Mouse (Mus musculus) cerebellum, adult 11-12 months (tissue): ENCODE measurements around the gene Spg7.
"Not testable (repeated sequence)": the region's sequence is repeated elsewhere in the genome, so short reads cannot be mapped to it uniquely, and the experiment has no call there.

Source experiments
- DNase-seq: peaks from one replicate; pipeline ENCODE4 v3.0.0; 2022

Gene Spg7

DNA sequence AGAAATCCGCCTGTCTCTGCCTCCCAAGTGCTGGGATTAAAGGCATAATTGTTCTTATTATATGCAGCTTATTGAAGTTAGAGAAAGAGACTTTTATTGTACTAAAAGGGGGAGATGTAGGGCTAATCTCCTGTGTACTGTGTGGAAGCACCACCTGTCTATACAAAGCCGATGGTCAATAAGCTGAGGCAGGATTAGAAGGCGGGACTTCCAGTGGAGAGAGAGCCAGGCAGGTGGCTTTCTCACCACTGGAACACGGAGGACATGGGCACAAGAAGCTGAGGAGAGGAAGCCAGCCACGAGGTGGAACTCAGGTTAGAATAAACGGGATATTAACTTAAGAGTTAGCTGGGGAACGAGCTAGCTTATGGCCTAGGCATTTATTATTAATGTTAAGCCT, at the start of gene Spg7:
TSS of gene Spg7 (plus strand) at position 222 of the 400 bp plus-strand sequence.
- no peak for DNase-seq

- DNase-seq, result peak; percentile 28
Measured at GRCm38 (mm10) chr8:123014429-123014828, 48.3 kb upstream of the Spg7 start.

DNA sequence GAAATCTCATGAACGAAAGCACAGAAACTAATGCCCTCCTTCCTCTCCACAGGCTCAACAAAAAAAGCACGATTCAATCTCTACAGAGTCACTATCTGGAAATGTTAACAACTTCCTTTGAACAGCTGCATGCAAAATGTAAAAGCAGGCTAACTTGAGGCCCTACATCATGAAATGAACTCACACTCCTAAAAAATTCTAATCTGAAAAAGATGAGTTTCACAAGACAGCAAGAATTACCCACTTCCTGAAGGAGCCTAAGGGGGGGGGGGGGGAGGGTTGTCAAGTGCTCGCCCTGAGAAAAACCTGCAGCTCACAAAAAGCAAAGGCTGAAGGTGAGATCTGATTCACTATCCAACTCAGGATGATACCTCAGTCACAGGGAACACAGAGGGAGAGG, 47.7 kb upstream of the Spg7 start:
- DNase-seq, result no peak

DNA sequence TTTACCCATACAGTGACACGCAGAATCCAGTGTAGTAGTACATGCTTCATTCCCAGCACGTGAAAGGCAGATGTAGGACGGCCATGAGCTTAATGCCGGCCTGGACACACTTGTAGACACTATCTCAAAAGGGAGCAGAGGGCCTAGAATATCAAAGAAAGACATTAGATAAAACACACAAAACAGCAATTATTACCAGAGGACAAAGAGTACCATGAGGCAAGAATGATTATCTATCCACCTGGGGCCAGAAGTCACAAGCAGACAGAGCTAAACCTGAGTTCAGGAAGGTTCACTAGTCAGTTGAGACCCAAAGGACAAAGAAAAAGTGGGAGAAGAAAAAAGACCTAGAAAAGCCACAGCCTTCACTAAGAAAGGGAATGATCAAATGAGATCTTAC, 45.6 kb upstream of the Spg7 start:
- no peak for DNase-seq

- no peak for DNase-seq
Measured at GRCm38 (mm10) chr8:123018484-123019164, 44.1 kb upstream of the Spg7 start.

DNA sequence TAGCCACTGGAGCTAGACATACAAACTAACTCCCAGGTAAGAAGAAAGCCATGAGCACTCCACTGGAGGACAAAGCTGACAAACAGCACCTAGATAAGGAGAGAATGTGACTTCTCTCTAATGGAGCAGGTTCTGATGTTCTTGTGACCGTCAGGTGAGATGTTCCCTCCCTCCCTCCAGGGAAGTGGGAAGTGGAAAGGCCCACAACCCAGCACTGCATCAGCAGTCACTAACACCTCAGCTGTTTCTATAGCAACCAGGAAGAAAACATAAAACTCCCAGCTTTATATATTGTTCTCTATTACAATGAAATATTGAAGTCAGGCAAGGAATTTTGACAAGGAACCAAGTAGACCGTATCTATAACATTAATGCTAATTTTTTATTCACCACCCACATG, 42.7 kb upstream of the Spg7 start:
- DNase-seq, result no peak

- no peak for DNase-seq
Measured at GRCm38 (mm10) chr8:123020859-123021258, 41.9 kb upstream of the Spg7 start.

DNA sequence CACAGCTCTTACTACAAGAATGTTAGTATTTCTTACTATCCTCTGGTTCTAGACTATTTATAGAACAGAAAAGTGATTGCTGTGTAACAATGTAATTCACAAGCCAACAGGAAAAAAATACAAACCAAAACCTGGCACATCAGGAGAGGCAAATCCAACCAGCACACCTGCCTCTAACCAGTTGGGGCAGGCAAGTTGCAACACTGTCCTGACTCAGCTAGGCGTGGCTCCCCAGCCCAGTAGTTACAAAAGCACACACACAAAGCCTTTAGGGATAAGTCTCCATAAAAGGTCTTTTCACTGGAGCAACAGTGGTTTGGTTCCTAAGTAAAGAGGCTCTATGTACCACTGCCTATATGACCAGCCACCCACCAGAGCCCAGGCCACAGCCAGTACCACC, 41.5 kb upstream of the Spg7 start:
- no peak for DNase-seq

DNA sequence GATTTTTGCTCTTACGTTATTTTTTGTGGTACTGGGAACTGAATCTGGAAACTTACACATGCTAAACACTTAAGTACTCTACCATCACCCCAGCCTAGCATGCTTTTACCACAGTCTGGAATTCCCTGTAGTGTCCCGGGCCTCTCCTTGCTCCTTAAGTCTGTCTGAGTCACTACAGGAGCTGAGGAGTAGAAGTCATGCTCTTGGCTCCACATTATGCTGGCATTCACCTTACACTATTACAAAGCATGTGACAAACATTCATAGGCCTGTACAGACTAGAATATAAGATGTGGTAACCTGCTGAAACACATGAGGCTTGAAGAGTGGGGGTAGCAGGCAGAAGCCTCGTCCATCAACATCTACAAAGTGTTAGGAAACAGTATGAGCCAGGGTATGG, 40.0 kb upstream of the Spg7 start:
- DNase-seq, result no peak

DNA sequence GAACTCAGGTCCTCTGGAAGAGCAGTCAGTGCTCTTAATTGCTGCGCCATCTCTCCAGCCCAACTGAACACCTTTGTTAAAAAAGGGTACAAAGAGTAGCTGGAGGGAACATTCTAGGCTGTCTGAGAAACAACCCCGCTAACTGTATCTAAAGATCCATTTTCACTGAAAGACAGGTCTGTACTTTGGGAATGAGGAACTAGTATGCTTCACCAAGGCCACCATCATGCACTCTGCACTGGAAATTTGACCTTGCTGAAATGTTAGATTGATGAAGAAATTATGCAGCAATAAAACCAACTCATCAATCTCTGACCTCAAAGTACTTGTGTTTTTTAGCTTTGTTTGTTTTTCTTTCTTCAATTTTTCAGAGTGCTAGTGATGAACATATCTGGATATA, 38.5 kb upstream of the Spg7 start:
- no peak for DNase-seq

GRCm38 (mm10) chr8:123025951-123026351, 36.8 kb upstream of the Spg7 start:
- no peak for DNase-seq

DNA sequence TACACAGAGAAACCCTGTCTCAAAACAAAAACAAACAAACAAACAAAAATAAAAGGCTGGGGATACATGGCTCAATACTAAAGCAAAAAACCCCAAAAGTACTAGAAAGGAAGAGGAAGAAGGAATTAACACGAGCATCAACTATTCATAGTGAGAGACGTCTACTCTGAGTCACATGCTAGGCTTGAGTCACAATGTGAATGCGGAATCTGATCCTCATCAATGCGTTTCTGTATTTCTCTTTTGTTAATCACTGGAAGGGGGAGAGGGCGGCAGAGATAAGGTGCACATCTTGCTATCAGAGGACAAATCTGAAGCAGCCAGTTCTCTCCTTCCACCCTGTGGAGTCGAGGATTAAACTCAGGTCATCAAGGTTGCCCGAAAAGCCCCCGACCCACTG, 35.0 kb upstream of the Spg7 start:
- DNase-seq, result no peak

- not testable (repeated sequence) for DNase-seq
Measured at GRCm38 (mm10) chr8:123030091-123030490, 32.7 kb upstream of the Spg7 start.

- DNase-seq, result no peak
Measured at GRCm38 (mm10) chr8:123031321-123031978, 31.3 kb upstream of the Spg7 start.

DNA sequence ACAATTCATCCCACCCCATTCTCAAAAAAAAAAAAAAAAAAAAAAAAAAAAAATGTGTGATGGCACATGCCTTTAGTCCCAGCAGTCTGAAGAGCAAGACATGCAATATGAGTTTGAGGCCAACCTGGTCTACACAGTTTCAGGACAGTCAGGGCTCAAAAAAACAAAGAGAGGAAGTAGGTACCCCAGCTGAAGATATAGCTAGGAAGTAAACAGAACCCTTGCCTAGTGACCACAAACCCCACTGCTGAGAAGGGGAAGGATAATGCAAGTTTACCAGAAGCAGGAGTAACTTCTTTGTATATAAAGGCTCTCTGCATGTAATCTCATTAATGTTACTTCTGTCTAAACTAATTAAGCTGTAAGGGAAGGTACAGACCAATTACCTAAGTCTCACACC, 30.0 kb upstream of the Spg7 start:
- no peak for DNase-seq

DNA sequence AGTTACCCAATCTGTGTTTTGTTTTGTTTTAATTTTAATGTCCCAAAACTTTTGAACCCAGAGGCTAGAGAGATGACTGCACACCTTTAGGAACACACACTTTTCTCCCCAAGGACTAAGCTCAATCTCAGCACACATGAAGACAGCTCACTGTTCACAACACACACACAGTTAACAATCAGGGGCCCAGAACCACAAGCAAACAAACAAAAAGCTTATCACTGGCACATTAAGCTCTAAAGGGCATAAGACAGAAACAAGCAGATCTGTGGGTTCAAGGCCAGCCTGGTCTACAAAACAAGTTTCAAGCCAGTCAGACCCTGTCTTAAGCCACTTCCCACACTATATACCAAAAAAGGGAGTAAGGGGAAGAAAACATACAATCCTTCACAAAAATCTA, 29.3 kb upstream of the Spg7 start:
- no peak for DNase-seq

GRCm38 (mm10) chr8:123034171-123034570, 28.6 kb upstream of the Spg7 start:
- no peak for DNase-seq

- no peak for DNase-seq
Measured at GRCm38 (mm10) chr8:123036956-123037355, 25.8 kb upstream of the Spg7 start.

DNA sequence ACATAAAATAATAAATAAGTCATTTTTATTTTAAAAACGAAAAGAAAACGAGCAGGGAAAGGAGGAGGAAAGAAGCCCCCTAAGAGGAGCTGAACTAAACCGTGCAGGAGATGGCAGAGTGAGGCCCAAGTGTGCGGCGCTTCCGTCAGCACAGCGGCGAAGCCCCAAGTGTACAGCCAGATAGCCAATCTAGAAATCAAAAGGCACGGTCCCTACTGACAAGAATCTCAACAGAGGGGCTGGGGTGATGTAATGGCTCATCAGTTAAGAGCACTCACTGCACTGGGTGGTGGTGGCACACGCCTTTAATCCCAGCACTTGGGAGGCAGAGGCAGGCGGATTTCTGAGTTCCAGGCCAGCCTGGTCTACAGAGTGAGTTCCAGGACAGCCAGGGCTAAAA, 25.3 kb upstream of the Spg7 start:
- no peak for DNase-seq

DNA sequence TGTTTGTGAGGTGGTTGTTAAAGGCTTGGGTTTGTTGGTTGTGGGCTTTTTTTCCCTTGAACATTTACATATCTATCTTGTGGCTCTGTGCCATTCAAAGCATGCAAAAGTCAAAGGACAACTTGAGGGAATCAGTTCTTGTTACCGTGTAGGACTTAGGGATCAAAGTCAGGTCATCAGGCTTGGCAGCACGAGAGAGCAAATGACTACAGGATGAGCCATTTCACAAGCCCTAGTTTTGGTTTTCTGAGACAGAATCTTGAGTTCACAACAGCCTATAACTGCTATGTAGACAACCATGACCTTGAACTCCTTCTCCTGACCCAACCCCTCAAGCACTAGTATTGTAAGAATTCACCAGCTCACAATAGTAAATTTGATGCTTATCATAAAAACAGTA, 24.4 kb upstream of the Spg7 start:
- DNase-seq, result no peak

GRCm38 (mm10) chr8:123039376-123040109, 23.2 kb upstream of the Spg7 start:
- DNase-seq, result no peak

GRCm38 (mm10) chr8:123040110-123040650, 22.6 kb upstream of the Spg7 start:
- DNase-seq, result no peak

GRCm38 (mm10) chr8:123041008-123041773, 21.6 kb upstream of the Spg7 start:
- peak; percentile 67 for DNase-seq
